Mouse (Mus musculus): Measurements from ENCODE around the gene Rassf5. TPM values are rescaled to one million over a fixed set of nuclear protein-coding genes. Genes with fewer than 3 reads are reported as not detected.
A peak's percentile ranks its signal among the peaks of the same experiment; 100 is the strongest.

Rassf5 gene
- polyA plus RNA-seq, 1 experiment: 20.9 TPM

GRCm38 (mm10) chr1:131284616-131285015 is 39.6 kb upstream of the Rassf5 start:
- WGBS: 94% methylated on average over 4 of the region's 4 CpGs
- Histone ChIP-seq H3K4me1 (ENCODE audit: control insufficient read depth, insufficient read depth, low read length) (peaks cover 8% of the 10 kb centered on the region; the same call in 1 of the 2 replicates), H3K27ac (ENCODE audit: insufficient read depth, low read length) (no peak overlapping the region), H3K4me3 (replicated peaks; ENCODE audit: insufficient read depth, low read depth, low read length) (no peak overlapping the region), H3K27me3 (ENCODE audit: control insufficient read depth, insufficient read depth, low read length) (no peaks in the 10 kb centered on the region)
- TF ChIP-seq POLR2A (IDR thresholded peaks at IDR 0.05; ENCODE audit: borderline replicate concordance, insufficient read depth, low read length) (no peak), CTCF (IDR thresholded peaks at IDR 0.05; ENCODE audit: borderline replicate concordance, insufficient read depth, low read depth, low read length) (no peak)
- DNase-seq: no peak

- peaks cover 8% of the 10 kb centered on the region; the same call in 1 of the 2 replicates for H3K4me1 ChIP-seq (ENCODE audit: control insufficient read depth, insufficient read depth, low read length)
- no peak overlapping the region for H3K4me3 ChIP-seq (replicated peaks; ENCODE audit: insufficient read depth, low read depth, low read length)
- WGBS: 10% methylated on average over 1 of the region's 1 CpGs
- H3K27me3 ChIP-seq (ENCODE audit: control insufficient read depth, insufficient read depth, low read length): no peaks in the 10 kb centered on the region
- DNase-seq: no peak
- no peak overlapping the region for H3K27ac ChIP-seq (ENCODE audit: insufficient read depth, low read length)
- TF ChIP-seq CTCF (IDR thresholded peaks at IDR 0.05; ENCODE audit: borderline replicate concordance, insufficient read depth, low read depth, low read length) (peak; percentile 26; the same call in 1 of the 2 replicates), POLR2A (IDR thresholded peaks at IDR 0.05; ENCODE audit: borderline replicate concordance, insufficient read depth, low read length) (no peak)
Observed at GRCm38 (mm10) chr1:131284167-131284566, 39.1 kb upstream of the Rassf5 start.

GRCm38 (mm10) chr1:131281731-131282130 is 36.7 kb upstream of the Rassf5 start:
- no peak overlapping the region for H3K4me3 ChIP-seq (replicated peaks; ENCODE audit: insufficient read depth, low read depth, low read length)
- TF ChIP-seq CTCF (IDR thresholded peaks at IDR 0.05; ENCODE audit: borderline replicate concordance, insufficient read depth, low read depth, low read length) (no peak), POLR2A (IDR thresholded peaks at IDR 0.05; ENCODE audit: borderline replicate concordance, insufficient read depth, low read length) (no peak)
- no peak for DNase-seq
- no peaks in the 10 kb centered on the region for H3K27me3 ChIP-seq (ENCODE audit: control insufficient read depth, insufficient read depth, low read length)
- H3K27ac ChIP-seq (ENCODE audit: insufficient read depth, low read length): no peak overlapping the region
- 55% methylated on average over 4 of the region's 4 CpGs for WGBS
- H3K4me1 ChIP-seq (ENCODE audit: control insufficient read depth, insufficient read depth, low read length): 0 out of 2 replicates have a peak, but pooled peaks cover 5% of the 10 kb centered on the region

- H3K4me1 ChIP-seq (ENCODE audit: control insufficient read depth, insufficient read depth, low read length): 0 out of 2 replicates have a peak, but pooled peaks cover 5% of the 10 kb centered on the region
- H3K27me3 ChIP-seq (ENCODE audit: control insufficient read depth, insufficient read depth, low read length): no peaks in the 10 kb centered on the region
- H3K27ac ChIP-seq (ENCODE audit: insufficient read depth, low read length): no peak overlapping the region
- H3K4me3 ChIP-seq (replicated peaks; ENCODE audit: insufficient read depth, low read depth, low read length): no peak overlapping the region
- TF ChIP-seq POLR2A (IDR thresholded peaks at IDR 0.05; ENCODE audit: borderline replicate concordance, insufficient read depth, low read length) (no peak), CTCF (IDR thresholded peaks at IDR 0.05; ENCODE audit: borderline replicate concordance, insufficient read depth, low read depth, low read length) (no peak)
- no peak for DNase-seq
- WGBS: 55% methylated on average over 3 of the region's 3 CpGs
Observed at GRCm38 (mm10) chr1:131280280-131280679, 35.2 kb upstream of the Rassf5 start.

GRCm38 (mm10) chr1:131279456-131279776 is 34.4 kb upstream of the Rassf5 start, which contains the start of gene Ikbke:
Ikbke (minus strand) TSS chr1:131279606.
- Histone ChIP-seq H3K27ac (ENCODE audit: insufficient read depth, low read length) (no peak within 1 kb of the TSS), H3K4me1 (ENCODE audit: control insufficient read depth, insufficient read depth, low read length) (0 out of 2 replicates have a peak, but pooled peaks cover 5% of the 10 kb centered on the region), H3K4me3 (replicated peaks; ENCODE audit: insufficient read depth, low read depth, low read length) (no peak within 1 kb of the TSS), H3K27me3 (ENCODE audit: control insufficient read depth, insufficient read depth, low read length) (no peaks in the 10 kb centered on the region)
- no peak for DNase-seq
- no peak for TF ChIP-seq POLR2A (IDR thresholded peaks at IDR 0.05; ENCODE audit: borderline replicate concordance, insufficient read depth, low read length)
- no peak for TF ChIP-seq CTCF (IDR thresholded peaks at IDR 0.05; ENCODE audit: borderline replicate concordance, insufficient read depth, low read depth, low read length)
- WGBS: 45% methylated on average over 4 of the region's 4 CpGs

GRCm38 (mm10) chr1:131278606-131279455 is 33.8 kb upstream of the Rassf5 start:
- Histone ChIP-seq H3K4me3 (replicated peaks; ENCODE audit: insufficient read depth, low read depth, low read length) (no peak overlapping the region), H3K27ac (ENCODE audit: insufficient read depth, low read length) (no peak overlapping the region), H3K4me1 (ENCODE audit: control insufficient read depth, insufficient read depth, low read length) (0 out of 2 replicates have a peak, but pooled peaks cover 5% of the 10 kb centered on the region), H3K27me3 (ENCODE audit: control insufficient read depth, insufficient read depth, low read length) (no peaks in the 10 kb centered on the region)
- no peak for TF ChIP-seq POLR2A (IDR thresholded peaks at IDR 0.05; ENCODE audit: borderline replicate concordance, insufficient read depth, low read length)
- TF ChIP-seq CTCF (IDR thresholded peaks at IDR 0.05; ENCODE audit: borderline replicate concordance, insufficient read depth, low read depth, low read length): no peak
- 57% methylated on average over 8 of the region's 8 CpGs for WGBS
- DNase-seq: no peak

- no peaks in the 10 kb centered on the region for H3K4me1 ChIP-seq (ENCODE audit: control insufficient read depth, insufficient read depth, low read length)
- no peak overlapping the region for H3K4me3 ChIP-seq (replicated peaks; ENCODE audit: insufficient read depth, low read depth, low read length)
- TF ChIP-seq CTCF (IDR thresholded peaks at IDR 0.05; ENCODE audit: borderline replicate concordance, insufficient read depth, low read depth, low read length) (no peak), POLR2A (IDR thresholded peaks at IDR 0.05; ENCODE audit: borderline replicate concordance, insufficient read depth, low read length) (no peak)
- DNase-seq: no peak
- H3K27ac ChIP-seq (ENCODE audit: insufficient read depth, low read length): no peak overlapping the region
- H3K27me3 ChIP-seq (ENCODE audit: control insufficient read depth, insufficient read depth, low read length): no peaks in the 10 kb centered on the region
Observed at GRCm38 (mm10) chr1:131276831-131277230, 31.8 kb upstream of the Rassf5 start.

- no peak for DNase-seq
- Histone ChIP-seq H3K27me3 (ENCODE audit: control insufficient read depth, insufficient read depth, low read length) (no peaks in the 10 kb centered on the region), H3K4me1 (ENCODE audit: control insufficient read depth, insufficient read depth, low read length) (no peaks in the 10 kb centered on the region; the same call in 1 of the 2 replicates), H3K4me3 (replicated peaks; ENCODE audit: insufficient read depth, low read depth, low read length) (no peak overlapping the region), H3K27ac (ENCODE audit: insufficient read depth, low read length) (no peak overlapping the region)
- WGBS: 83% methylated on average over 14 of the region's 14 CpGs
- no peak for TF ChIP-seq CTCF (IDR thresholded peaks at IDR 0.05; ENCODE audit: borderline replicate concordance, insufficient read depth, low read depth, low read length)
- no peak for TF ChIP-seq POLR2A (IDR thresholded peaks at IDR 0.05; ENCODE audit: borderline replicate concordance, insufficient read depth, low read length)
Observed at GRCm38 (mm10) chr1:131275577-131275976, 30.5 kb upstream of the Rassf5 start.

All from cerebellum, adult 2 months (tissue).